Mouse (Mus musculus): ENCODE data around the gene Gab2.

Gene Gab2

GRCm38 (mm10) chr7:97251638-97252037 lies 170.3 kb downstream of the Gab2 start:
- no peak for DNase-seq (ENCODE audit: low spot score in 2 of 2)

- DNase-seq (ENCODE audit: low spot score in 2 of 2), result no peak
Observed at GRCm38 (mm10) chr7:97262541-97262940, 181.2 kb downstream of the Gab2 start.

GRCm38 (mm10) chr7:97270367-97270766 lies 189.0 kb downstream of the Gab2 start:
- DNase-seq (ENCODE audit: low spot score in 2 of 2), result no peak

GRCm38 (mm10) chr7:97271068-97271467 lies 189.7 kb downstream of the Gab2 start:
- no peak for DNase-seq (ENCODE audit: low spot score in 2 of 2)

GRCm38 (mm10) chr7:97296986-97297385 lies 215.6 kb downstream of the Gab2 start:
- no peak for DNase-seq (ENCODE audit: low spot score in 2 of 2)

- DNase-seq (ENCODE audit: low spot score in 2 of 2), result peak; percentile 32 to 62
Observed at GRCm38 (mm10) chr7:97297466-97297865, 216.1 kb downstream of the Gab2 start.

GRCm38 (mm10) chr7:97298279-97298678 lies 216.9 kb downstream of the Gab2 start:
- no peak for DNase-seq (ENCODE audit: low spot score in 2 of 2)

- DNase-seq (ENCODE audit: low spot score in 2 of 2), result no peak
Observed at GRCm38 (mm10) chr7:97298943-97299342, 217.6 kb downstream of the Gab2 start.

GRCm38 (mm10) chr7:97300914-97301313 lies 219.5 kb downstream of the Gab2 start:
- DNase-seq (ENCODE audit: low spot score in 2 of 2), result no peak

- no peak for DNase-seq (ENCODE audit: low spot score in 2 of 2)
Observed at GRCm38 (mm10) chr7:97301321-97301720, 219.9 kb downstream of the Gab2 start.

- no peak for DNase-seq (ENCODE audit: low spot score in 2 of 2)
Observed at GRCm38 (mm10) chr7:97302261-97302660, 220.9 kb downstream of the Gab2 start.

GRCm38 (mm10) chr7:97302876-97303275 lies 221.5 kb downstream of the Gab2 start:
- DNase-seq (ENCODE audit: low spot score in 2 of 2), result no peak

GRCm38 (mm10) chr7:97303614-97304013 lies 222.2 kb downstream of the Gab2 start:
- peak in 1 of 2 experiments; percentile 1 for DNase-seq (ENCODE audit: low spot score in 2 of 2)

- DNase-seq (ENCODE audit: low spot score in 2 of 2), result no peak
Observed at GRCm38 (mm10) chr7:97304471-97304870, 223.1 kb downstream of the Gab2 start.

- peak in 1 of 2 experiments; percentile 1 for DNase-seq (ENCODE audit: low spot score in 2 of 2)
Observed at GRCm38 (mm10) chr7:97305206-97305605, 223.8 kb downstream of the Gab2 start.

GRCm38 (mm10) chr7:97306813-97307212 lies 225.4 kb downstream of the Gab2 start:
- no peak for DNase-seq (ENCODE audit: low spot score in 2 of 2)

GRCm38 (mm10) chr7:97307546-97307945 lies 226.2 kb downstream of the Gab2 start:
- no peak for DNase-seq (ENCODE audit: low spot score in 2 of 2)

- peak in 1 of 2 experiments; percentile 8 for DNase-seq (ENCODE audit: low spot score in 2 of 2)
Observed at GRCm38 (mm10) chr7:97309461-97310340, 228.3 kb downstream of the Gab2 start.

GRCm38 (mm10) chr7:97310341-97310635 lies 228.9 kb downstream of the Gab2 start:
- DNase-seq (ENCODE audit: low spot score in 2 of 2), result peak in 1 of 2 experiments; percentile 7

- DNase-seq (ENCODE audit: low spot score in 2 of 2), result peak in 1 of 2 experiments; percentile 13
Observed at GRCm38 (mm10) chr7:97311620-97312019, 230.2 kb downstream of the Gab2 start.

GRCm38 (mm10) chr7:97312196-97312595 lies 230.8 kb downstream of the Gab2 start:
- DNase-seq (ENCODE audit: low spot score in 2 of 2), result peak in 1 of 2 experiments; percentile 11

GRCm38 (mm10) chr7:97312856-97313255 lies 231.5 kb downstream of the Gab2 start:
- no peak for DNase-seq (ENCODE audit: low spot score in 2 of 2)

- DNase-seq (ENCODE audit: low spot score in 2 of 2), result peak in 1 of 2 experiments; percentile 8
Observed at GRCm38 (mm10) chr7:97313364-97313995, 232.1 kb downstream of the Gab2 start.

Measured in spleen, postnatal 10 days (tissue).